Mouse (Mus musculus) left cerebral cortex, postnatal 36 days (tissue): ENCODE data around the gene Snx9. TPM values are rescaled to one million over a fixed set of nuclear protein-coding genes. Genes with fewer than 3 reads are reported as not detected.

Experiments used
- DNase-seq, 2 experiments: peaks; one replicate each; pipeline ENCODE4 v3.0.0; 2021 to 2022; ENCODE audit warnings: low spot score in 2 of 2, mixed read lengths in 1 of 2
- intact Hi-C: fragments of 180-260 bp; cut with DNase I; formaldehyde crosslinking; loops from one replicate; pipeline ENCODE4 v1.15.1; 2025
- total RNA-seq, 2 experiments: library from RNA; stranded (reverse); gene quantifications; 2 replicates each; pipeline ENCODE4 v1.2.3; 2021

The Snx9 gene
- total RNA-seq, result 10 to 100 TPM; 13.0 to 14.3 TPM

- intact Hi-C loops, result no loop called here
Observed at GRCm38 (mm10) chr17:5841128-5841942, at the start of gene Snx9. Gene Snx9 (plus strand): TSS chr17:5841329.

GRCm38 (mm10) chr17:5792164-5792791 is 48.9 kb upstream of the Snx9 start:
- no peak for DNase-seq
- intact Hi-C loops, result loop anchor here (5.0 to 10.0 kb wide), 2 partner anchors 133 to 235 kb away; no protein-coding TSS in a partner anchor

More at GRCm38 (mm10) chr17:5841128-5841942, at the start of gene Snx9:
- DNase-seq, result peak; percentile 61 to 66

- intact Hi-C loops, result loop anchor here (5.0 to 10.0 kb wide), 2 partner anchors 131 to 234 kb away; no protein-coding TSS in a partner anchor
- no peak for DNase-seq
Observed at GRCm38 (mm10) chr17:5793593-5793992, 47.5 kb upstream of the Snx9 start.

- DNase-seq, result no peak
- intact Hi-C loops, result loop anchor here (5.0 to 10.0 kb wide), 2 partner anchors 131 to 233 kb away; no protein-coding TSS in a partner anchor
Observed at GRCm38 (mm10) chr17:5794276-5794675, 46.9 kb upstream of the Snx9 start.

- intact Hi-C loops, result loop anchor here (5.0 to 10.0 kb wide), 3 partner anchors 52 to 129 kb away; no protein-coding TSS in a partner anchor
- no peak for DNase-seq
Observed at GRCm38 (mm10) chr17:5795369-5795768, 45.8 kb upstream of the Snx9 start.

- DNase-seq, result peak; percentile 56 to 73
- intact Hi-C loops, result loop anchor here (5.0 to 10.0 kb wide), 3 partner anchors 51 to 129 kb away; no protein-coding TSS in a partner anchor
Observed at GRCm38 (mm10) chr17:5795878-5796277, 45.3 kb upstream of the Snx9 start.

- DNase-seq, result no peak
- intact Hi-C loops, result loop anchor here (5.0 to 10.0 kb wide), 3 partner anchors 50 to 128 kb away; no protein-coding TSS in a partner anchor
Observed at GRCm38 (mm10) chr17:5797124-5797760, 43.9 kb upstream of the Snx9 start.

- intact Hi-C loops, result loop anchor here (5.0 to 10.0 kb wide), 3 partner anchors 49 to 126 kb away; no protein-coding TSS in a partner anchor
- no peak for DNase-seq
Observed at GRCm38 (mm10) chr17:5798221-5798801, 42.8 kb upstream of the Snx9 start.

DNA sequence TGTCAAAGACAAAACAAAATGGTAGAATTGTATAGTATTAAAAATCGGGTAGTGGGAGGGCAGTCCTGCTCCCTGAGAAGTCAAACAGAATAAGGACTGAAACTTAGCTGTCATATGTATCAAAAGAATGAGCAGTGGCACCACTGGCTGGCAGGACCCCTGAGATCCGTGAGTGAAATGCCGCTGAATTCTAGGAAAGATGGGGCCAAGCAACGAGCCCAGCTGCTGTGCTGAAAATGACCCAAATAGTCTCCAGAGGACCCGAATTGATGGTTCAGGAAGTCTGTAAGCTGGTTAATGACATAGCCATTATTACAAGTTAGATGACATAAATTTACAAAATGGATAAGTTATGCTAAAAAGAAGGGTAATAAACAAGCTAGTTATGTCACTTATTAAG is 42.2 kb upstream of the Snx9 start:
- intact Hi-C loops, result loop anchor here (5.0 to 10.0 kb wide), 3 partner anchors 48 to 126 kb away; no protein-coding TSS in a partner anchor
- no peak for DNase-seq

DNA sequence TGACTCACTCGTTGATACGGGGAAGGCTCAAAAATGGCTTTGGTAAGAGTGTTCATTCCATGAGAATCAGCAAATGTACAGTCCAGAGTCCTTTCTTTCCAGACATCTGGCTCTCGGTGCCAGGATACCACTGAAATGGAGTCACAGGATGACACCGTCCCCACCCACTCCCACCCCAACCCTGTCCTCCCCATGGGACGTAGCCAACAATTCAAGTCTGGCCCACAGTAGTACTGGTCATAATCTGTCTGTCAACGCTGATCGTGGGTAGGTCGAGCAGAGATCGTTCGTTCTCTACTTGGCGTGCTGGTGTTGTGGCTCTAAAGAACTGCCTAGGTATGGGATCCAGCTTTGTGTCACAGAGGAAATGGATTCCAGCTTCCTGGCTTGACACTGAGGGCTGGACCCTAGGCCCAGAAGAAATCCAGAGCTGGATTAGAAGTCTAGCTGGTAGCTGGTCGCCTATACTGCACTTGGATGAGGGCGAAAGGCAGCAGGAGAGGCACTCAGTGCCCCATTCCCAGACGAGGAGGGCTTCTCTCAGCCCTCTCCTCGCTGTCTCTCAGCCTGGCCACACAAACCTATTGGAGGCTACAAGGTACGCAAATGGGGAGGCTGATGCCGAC is 41.6 kb upstream of the Snx9 start:
- intact Hi-C loops, result loop anchor here (5.0 to 10.0 kb wide), 3 partner anchors 48 to 125 kb away; no protein-coding TSS in a partner anchor

GRCm38 (mm10) chr17:5800254-5800653 is 40.9 kb upstream of the Snx9 start:
- intact Hi-C loops, result no loop called here
- DNase-seq, result no peak

More for the DNA sequence above, 41.6 kb upstream of the Snx9 start:
- no peak for DNase-seq

- no peak for DNase-seq
- intact Hi-C loops, result no loop called here
Observed at GRCm38 (mm10) chr17:5800824-5801560, 40.1 kb upstream of the Snx9 start.

- DNase-seq, result no peak
- intact Hi-C loops, result no loop called here
Observed at GRCm38 (mm10) chr17:5801761-5802655, 39.1 kb upstream of the Snx9 start.

- no peak for DNase-seq
- intact Hi-C loops, result no loop called here
Observed at GRCm38 (mm10) chr17:5802656-5802955, 38.5 kb upstream of the Snx9 start.

DNA sequence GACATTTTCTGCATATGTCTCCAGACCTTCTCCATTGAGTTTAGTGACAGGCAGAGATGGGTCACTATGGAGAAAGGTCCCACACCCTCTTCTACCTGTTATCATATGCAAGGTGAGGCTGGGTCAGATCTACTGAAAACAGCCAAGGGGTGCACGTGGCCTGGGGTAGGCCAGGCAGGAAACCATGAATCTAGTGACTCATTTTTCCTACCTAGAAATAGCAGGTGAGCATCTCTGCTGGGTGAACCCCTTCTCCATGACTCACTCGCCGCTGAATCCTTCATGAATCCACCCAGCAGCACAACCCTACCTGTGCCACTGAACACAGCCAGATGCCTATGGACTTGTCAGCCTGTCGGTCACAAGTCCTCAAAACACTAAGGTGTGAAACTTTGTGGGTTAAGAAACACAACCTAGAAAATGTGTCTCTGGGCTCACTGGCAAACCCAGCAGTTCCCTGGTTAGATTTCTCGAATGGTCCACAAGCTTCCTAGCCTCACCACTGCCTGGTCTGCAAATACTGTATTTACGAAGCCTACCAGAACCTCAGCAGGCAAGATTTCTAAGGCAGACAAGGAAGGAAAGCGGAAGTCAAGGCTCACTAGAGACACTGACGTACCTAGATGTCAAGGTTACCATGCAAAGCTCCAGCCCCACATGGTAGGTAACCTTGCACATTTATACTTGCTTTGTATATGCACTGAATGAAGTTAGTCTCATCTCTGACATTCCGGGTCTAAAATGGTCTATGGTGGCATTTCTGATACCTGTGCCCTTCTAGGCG is 37.7 kb upstream of the Snx9 start:
- no peak for DNase-seq
- intact Hi-C loops, result no loop called here

GRCm38 (mm10) chr17:5804370-5805150 is 36.6 kb upstream of the Snx9 start:
- no peak for DNase-seq
- intact Hi-C loops, result no loop called here
